Mouse (Mus musculus): ENCODE results near the gene Ndfip2. TPM values are rescaled to one million over a fixed set of nuclear protein-coding genes. Genes with fewer than 3 reads are reported as not detected.

The Ndfip2 gene
- total RNA-seq, 2 experiments from 2014 or later, result 113 to 114 TPM

DNA sequence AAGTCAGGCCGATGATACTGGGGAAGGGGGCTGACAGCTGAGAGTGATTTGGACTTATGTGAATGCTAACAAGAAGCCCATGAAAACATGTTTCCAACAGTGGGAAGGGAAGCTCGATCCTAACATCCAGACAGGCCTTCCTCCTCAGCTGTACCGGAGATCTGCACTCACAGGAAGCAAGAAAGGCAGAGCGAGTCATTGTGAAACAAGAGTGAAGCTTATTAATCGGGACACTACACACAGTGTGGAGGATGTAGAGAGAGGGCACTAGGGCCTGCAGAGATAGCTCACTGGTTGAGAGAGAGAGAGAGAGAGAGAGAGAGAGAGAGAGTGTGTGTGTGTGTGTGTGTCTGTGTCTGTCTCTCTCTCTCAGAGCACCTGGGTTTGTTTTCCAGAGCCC is 16.8 kb downstream of the Ndfip2 start:
- intact Hi-C loops (cut with DNase I), result no loop called here
- DNase-seq (ENCODE audit: low spot score in 2 of 2), result no peak

DNA sequence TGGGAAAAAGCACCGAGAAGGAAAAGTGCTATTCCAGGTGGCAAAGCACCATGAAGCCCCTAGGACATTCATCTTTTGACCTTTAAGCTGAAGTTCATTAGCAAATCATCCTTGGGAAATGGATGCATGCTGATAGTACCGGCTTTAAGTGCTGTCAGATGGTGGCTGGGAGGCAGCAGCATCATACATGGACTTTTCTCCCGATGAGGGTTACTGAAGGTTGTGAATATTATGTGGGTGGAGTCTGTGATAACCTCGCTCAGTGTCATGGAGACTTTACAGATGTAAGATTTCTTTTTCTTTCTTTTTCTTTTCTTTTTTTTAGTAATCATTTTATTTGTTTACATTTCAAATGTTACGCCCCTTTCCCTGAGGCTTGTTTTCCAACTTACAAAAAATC is 18.9 kb downstream of the Ndfip2 start:
- no peak for DNase-seq (ENCODE audit: low spot score in 2 of 2)
- intact Hi-C loops (cut with DNase I), result no loop called here

DNA sequence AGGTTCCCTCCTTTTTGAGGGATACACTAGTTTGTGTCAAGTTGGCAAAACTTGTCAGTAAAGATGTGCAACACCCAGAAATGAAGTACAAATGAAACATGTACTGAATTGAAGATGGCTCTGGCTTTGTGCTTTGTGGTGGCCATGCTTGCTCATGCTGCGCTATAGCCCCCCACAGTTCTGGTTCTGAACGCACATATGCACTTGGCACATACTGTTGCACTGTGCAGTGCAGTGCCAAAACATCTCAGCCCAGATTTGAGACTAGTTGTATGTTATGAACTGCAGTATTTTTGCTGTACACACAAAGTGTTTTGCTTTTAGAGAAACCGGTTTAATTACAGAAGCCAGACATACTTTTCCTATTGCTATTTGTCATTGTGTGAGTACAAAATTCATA is 25.7 kb downstream of the Ndfip2 start:
- no peak for DNase-seq (ENCODE audit: low spot score in 2 of 2)
- intact Hi-C loops (cut with DNase I), result no loop called here

DNA sequence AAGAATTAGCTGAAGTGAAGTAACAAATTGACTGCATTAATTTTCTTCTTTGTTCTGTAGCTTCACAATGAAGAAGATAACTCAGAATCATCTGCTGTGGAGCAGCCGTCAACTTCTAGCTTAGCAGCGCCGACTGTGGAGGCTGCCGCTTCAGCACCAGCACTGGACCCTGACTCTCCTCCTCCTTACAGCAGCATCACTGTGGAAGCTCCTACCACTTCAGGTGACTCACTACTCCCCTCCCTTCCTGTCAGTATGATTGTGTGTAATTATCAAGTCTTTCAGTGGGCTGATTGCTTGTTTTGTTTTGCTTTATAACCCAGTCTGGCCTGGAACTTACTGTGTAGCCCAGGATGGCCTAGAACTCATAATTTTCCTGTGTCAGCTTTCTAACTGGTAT is 29.2 kb downstream of the Ndfip2 start:
- no peak for DNase-seq (ENCODE audit: low spot score in 2 of 2)
- intact Hi-C loops (cut with DNase I), result no loop called here

DNA sequence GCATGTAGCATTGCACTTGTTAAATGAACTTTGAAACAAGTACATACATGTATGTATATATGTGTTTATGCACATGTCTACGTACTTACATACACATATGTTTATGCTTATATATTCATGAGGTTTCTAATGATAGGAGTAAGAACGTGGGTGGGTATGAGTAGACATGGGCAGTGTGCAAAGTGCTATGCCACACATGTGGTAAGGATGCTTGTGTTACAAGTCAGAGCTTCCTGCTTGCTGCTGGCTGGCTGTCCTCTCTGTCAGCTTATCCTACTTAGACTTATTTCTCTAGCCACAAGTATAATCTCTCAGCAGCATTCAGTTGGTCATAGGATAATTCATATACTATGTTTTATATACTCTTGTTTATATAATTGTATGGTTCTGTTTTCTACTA is 29.6 kb downstream of the Ndfip2 start:
- intact Hi-C loops (cut with DNase I), result no loop called here
- DNase-seq (ENCODE audit: low spot score in 2 of 2), result no peak

DNA sequence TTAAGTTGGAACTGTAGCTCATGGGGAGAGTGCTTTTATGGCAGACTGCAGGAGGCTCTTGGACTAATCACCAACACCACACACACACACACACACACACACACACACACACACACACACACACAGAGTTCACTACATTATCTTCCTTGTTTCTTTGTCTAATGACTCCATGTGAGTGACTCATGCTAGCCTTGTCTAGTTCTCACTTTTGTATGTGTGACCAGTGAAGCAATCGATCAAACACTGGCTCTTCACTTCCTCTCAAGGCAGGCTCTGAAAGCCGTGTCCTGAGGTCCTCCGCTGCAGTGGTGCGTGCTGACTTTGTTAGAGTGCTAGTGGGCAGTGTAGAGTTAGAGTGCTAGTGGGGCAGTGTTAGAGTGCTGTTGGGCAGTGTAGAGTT is 30.2 kb downstream of the Ndfip2 start:
- DNase-seq (ENCODE audit: low spot score in 2 of 2), result no peak

DNA sequence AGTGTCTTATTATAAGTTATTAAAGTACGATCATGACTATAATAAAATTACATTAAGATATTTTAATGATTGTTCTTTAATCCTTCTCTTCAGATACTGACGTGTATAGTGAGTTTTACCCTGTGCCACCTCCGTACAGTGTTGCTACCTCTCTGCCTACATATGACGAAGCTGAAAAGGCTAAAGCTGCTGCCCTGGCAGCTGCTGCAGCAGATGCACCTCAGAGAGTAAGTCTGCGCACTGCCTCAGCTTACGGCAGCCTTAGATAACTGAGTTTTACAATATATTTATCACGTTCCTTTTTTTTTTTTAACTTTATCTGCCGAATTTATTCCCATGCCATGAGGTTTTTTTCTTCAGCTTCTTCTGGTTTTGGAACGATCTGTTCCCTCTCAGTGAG is 33.8 kb downstream of the Ndfip2 start:
- intact Hi-C loops (cut with DNase I), result loop anchor here (5.0 kb wide), 1 partner anchor 35 kb away; the partner anchor contains the start of gene Ndfip2
- peak in 1 of 2 experiments; percentile 64 for DNase-seq (ENCODE audit: low spot score in 2 of 2)

More for the DNA sequence above, 30.2 kb downstream of the Ndfip2 start:
- intact Hi-C loops (cut with DNase I), result no loop called here

DNA sequence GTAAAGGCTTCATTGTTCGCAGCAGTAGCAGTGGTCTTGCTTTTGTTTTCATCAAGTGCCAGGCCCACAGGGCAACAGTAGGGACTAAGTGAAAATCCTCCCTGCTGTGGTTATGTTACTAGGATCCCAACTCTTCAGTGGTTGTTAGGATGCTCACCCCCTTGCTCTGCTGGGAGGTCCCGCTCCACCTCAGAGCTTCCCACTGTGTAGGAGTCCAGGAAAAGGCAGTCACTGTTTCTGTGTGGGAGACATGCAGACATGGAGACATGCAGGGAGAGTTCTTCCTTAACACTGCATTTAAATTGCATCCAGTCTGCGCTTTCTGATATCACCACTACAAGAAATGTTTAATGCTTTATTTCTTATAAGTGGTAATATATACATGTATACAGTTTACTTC is 35.4 kb downstream of the Ndfip2 start:
- intact Hi-C loops (cut with DNase I), result loop anchor here (2.0 to 5.0 kb wide), 2 partner anchors 36 to 117 kb away; partner anchors contain the start of genes Ndfip2 and Rbm26
- DNase-seq (ENCODE audit: low spot score in 2 of 2), result no peak

DNA sequence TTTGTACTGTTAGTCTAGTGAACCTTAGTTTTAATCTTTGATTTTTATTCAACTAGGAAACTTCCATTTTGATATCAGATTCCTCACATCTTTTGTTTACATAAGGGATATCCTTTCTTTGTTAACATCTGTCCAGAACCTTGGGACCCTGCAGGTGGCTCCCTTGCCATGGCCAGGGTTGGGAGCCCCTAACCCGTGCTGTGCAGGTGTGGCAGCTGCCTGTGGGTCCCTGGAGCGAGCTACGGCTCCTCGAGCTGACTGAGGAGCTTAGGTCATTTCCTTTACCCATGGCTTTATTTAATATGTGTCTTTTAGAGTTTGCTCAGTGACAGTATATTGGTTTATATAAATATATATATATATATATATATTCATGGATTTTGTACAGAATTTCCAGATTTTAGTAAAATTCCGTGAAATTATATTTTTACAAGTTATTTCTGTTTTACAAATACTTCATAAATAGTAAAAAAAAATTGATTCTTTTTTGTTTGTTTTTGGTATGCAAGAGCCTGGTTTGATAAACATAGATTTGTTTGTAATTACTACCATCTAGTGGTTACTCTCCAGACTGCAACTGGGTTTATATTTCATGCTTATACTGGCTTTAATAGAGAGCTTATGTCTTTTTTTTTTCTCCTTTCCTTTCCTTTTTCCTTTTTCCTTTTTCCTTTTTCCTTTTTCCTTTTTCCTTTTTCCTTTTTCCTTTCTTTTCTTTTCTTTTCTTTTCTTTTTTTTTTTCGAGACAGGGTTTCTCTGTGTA is 37.6 kb downstream of the Ndfip2 start:
- intact Hi-C loops (cut with DNase I), result loop anchor here (2.0 to 5.0 kb wide), 3 partner anchors 64 to 119 kb away; partner anchors contain the start of gene Rbm26
- peak in 1 of 2 experiments; percentile 69 for DNase-seq (ENCODE audit: low spot score in 2 of 2)

DNA sequence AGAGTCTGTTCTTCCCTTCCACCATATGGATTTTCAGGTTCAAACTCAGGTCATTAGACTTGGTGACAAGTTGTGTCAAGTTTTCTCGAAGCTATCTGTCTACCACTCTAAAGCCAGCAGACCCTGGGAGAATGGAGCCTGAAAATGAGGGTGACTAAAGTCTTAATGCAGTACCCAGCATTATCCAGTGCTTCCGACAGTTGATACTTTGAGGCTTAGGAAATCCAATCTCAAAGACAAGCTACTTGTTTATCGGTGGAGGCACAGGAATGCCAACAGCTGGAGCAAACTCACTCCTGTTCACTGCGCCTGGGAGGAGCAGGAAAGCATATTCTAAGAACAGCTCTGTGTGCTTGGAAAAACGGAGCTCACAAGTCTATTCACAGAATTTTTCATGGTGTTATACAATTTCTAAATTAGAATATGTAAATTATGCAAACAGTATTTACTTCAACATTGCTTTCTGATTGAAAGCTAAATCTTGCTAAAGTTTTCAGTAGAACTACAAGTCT is 41.4 kb downstream of the Ndfip2 start:
- intact Hi-C loops (cut with DNase I), result loop anchor here (5.0 kb wide), 1 partner anchor 67 kb away; no protein-coding TSS in a partner anchor
- DNase-seq (ENCODE audit: low spot score in 2 of 2), result no peak

DNA sequence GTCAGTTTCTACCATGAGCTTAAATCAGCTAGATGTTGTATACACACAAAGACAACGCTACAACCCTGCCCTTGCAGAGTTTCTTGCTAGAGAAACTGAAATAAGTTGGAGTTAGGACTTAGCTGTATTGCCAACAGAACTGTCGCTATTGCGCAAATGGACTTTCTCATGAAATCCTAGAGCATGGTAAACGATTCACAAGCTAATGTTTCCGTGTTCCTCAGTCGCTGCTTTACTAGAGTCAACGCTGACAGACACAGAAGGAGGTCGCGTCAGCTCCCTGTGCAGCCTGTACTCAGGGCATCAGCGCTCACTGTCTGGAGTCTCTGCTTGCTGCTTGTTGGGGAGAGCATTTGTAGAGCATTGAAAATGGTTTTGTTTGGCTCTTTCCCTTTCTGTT is 42.2 kb downstream of the Ndfip2 start:
- intact Hi-C loops (cut with DNase I), result no loop called here
- no peak for DNase-seq (ENCODE audit: low spot score in 2 of 2)

DNA sequence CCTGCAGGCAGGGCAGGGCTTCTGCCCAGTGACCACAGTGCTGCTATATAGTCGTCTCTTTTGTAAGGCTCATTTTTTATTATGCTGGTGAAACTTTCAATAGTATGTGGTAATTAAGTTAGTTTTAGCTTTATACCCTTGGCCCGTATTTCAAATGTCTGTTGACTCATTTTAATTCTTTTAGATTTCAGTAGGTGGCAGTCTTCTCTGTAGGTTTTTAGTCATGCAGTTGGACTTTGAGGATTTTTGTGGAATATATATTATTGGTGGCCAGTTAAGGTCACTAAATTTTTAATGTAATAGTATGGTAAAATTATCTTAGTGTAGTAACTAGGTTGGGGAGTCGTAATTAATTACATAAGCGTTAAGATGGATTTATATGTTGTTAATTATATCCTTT is 44.3 kb downstream of the Ndfip2 start:
- intact Hi-C loops (cut with DNase I), result no loop called here
- no peak for DNase-seq (ENCODE audit: low spot score in 2 of 2)

DNA sequence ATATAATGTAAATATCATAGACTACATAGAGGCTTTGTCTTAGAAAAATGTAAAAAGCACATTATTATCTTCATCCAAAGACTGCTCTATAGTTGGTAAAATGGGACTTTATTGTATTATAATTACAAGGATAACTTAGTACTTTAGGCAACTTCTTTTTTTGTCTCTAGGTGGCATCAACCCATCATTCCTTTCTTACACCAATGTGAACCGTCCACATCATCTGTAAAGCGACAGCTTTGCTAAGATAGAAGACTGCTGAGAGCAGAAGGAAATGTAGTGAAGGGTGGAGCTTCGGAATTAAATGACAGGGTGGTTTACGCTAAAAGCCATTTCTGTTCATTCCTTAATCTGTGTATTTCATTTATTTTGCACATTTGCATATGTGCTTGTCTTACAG is 49.3 kb downstream of the Ndfip2 start:
- intact Hi-C loops (cut with DNase I), result no loop called here
- no peak for DNase-seq (ENCODE audit: low spot score in 2 of 2)

DNA sequence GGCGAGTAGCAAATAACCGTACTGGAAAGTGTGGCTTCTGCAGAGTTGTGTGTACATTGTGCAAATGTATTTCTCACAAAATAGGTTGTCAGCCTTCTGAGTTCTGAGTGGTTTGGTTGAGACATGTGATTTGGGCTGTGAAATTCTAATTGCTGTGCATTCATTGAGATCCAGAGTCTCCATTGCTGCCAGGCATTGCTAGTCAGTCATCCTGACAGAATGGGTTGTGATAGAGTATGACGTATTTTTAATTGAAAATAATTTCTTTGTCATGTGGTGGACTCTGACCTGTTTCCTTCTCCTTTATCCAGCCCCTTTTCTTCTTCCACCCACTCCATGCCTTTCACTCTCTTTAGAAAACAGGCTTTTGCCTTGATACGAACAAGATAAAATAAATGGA is 54.0 kb downstream of the Ndfip2 start:
- intact Hi-C loops (cut with DNase I), result loop anchor here (5.0 kb wide), 2 partner anchors 585 to 610 kb away; partner anchors contain the start of gene Spry2
- DNase-seq (ENCODE audit: low spot score in 2 of 2), result no peak

DNA sequence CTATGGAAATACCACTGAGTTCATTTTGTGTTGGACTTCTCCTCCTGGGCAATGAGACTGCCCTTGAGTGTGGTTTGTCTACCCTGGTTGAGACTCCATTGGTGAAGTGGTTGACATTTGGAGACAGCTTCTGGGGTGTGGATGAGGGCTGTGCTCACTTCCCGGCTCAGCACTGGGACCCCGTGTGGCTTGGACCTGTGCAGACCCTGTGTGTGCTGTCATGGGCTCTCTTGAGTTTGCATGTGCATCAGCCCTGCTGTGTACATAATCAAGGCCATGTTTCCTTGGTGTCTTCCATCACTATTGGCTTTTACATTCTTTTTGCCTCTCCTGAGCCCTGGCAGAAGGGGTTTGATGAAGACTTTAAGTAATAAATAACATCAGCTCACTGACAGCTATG is 54.6 kb downstream of the Ndfip2 start:
- DNase-seq (ENCODE audit: low spot score in 2 of 2), result no peak
- intact Hi-C loops (cut with DNase I), result loop anchor here (5.0 kb wide), 2 partner anchors 584 to 609 kb away; partner anchors contain the start of gene Spry2

DNA sequence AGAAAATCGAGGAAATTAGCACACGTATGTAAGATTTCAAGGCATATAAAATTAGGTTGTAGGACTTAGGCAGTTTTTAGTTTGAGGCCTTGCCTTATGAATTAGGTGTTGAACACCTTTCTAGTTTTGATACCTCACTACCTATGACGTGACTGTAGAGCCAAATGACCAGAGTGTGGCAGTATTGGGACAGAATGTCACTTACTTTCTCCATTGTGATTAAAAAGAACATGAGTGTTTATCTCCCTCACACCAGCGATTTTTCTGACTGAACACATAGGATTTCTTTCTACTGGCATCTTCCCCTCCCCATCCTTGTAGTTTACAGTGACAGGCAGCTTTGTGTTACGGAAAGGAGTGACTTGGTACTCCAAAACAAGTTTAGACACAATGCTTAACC is 55.5 kb downstream of the Ndfip2 start:
- intact Hi-C loops (cut with DNase I), result loop anchor here (5.0 kb wide), 2 partner anchors 583 to 608 kb away; partner anchors contain the start of gene Spry2
- DNase-seq (ENCODE audit: low spot score in 2 of 2), result peak in 1 of 2 experiments; percentile 60

DNA sequence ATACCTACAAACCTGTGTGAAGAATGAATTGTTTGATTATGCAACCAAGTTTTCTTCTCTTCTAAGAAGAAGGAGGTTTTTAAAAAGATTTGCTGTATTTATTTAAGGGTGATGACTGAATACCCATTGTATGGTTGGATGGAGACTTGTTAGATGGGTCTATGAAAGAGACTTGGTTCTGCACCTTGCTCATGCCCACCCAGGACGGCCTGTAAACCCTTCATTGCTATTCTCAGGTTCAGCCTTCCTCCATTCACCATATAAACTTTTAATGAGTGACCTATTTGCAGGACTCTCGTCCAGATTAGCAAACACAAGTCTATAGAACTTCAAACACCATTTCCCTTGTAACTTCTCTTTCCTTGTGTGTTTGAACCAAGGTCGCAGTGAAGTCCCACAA is 63.3 kb downstream of the Ndfip2 start:
- no peak for DNase-seq (ENCODE audit: low spot score in 2 of 2)
- intact Hi-C loops (cut with DNase I), result loop anchor here (10.0 kb wide), 1 partner anchor 1183 kb away; no protein-coding TSS in a partner anchor

DNA sequence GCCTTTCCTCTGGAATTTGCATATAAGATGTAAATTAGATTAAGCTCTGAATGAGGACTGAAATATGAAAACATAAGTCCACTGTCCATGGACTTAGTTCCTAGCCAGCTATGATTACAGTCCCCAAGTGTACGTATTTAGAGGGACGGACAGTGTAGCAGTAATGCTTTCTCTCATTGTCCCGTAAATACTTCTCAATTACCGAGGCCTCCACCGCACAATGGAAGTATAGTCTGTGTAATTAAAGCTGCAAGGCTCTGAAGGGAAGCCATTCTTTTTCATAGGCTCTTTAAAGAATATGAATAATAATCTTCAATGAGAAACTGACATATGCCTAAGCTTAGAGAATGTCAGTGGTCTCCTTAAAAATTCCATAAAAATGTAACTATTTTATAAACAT is 64.5 kb downstream of the Ndfip2 start:
- no peak for DNase-seq (ENCODE audit: low spot score in 2 of 2)
- intact Hi-C loops (cut with DNase I), result loop anchor here (10.0 kb wide), 1 partner anchor 1182 kb away; no protein-coding TSS in a partner anchor

DNA sequence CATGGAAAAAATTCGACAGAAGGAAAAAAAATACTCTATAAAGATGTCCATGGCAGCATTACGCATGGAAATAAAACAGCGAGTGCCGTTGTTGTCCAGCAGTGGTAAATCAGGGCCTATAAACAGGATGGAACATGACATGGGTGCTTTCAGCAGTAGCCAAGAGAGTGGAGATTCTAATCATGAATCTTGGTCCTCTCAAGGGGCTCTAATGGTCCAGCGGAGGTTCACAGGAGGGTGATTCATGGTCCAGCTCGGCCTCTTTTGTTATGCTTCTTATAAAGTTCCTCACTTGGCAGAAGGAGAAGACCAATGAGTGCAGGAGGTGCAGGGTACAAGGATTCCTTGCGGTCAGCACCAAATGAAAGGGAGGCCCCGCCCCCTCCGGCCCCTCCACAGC is 65.1 kb downstream of the Ndfip2 start:
- intact Hi-C loops (cut with DNase I), result loop anchor here (10.0 kb wide), 1 partner anchor 1181 kb away; no protein-coding TSS in a partner anchor

DNA sequence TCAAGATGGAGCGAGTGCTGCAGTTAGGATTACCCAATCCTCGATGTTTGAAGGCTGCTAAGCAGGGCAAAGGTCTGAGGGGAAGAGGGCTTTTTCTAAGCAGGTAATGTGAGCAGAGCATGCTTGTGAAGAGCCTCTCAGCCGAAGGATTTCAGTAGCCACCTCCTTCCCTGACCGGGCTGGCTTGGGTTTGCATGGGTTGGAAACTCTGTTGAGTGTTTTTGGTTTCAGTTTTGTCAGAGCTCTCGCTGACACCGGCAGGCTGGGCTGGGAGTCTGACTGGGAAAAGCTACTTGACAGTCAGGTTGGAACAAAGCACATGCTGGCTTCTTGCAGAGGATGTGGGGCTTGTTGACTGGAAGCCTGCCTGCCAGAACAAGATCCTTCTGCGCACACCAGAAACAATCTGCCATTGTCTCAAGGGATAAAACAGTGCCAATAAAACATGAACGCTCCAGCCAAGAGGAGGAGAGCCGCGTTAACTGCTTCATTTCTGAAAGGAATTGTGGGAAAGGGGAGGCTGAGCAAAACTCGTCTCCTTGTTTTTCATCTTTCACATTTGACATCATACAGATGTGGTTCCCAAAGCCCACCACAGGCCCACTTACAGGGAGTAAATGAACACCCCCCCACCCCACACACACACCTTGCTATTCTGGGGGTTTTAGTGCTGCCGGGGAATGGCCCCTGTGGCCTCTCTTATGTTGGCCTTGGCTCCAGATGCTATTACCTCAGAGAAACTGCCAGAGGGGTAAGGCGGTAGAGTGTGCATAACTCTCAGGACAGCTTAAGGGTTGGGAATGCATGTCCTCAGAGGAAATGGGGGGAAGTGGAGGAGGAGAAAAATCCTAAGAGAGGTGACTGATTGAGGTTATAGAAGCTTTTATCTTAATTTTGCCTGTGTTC is 70.3 kb downstream of the Ndfip2 start:
- intact Hi-C loops (cut with DNase I), result loop anchor here (10.0 kb wide), 1 partner anchor 1176 kb away; no protein-coding TSS in a partner anchor
- DNase-seq (ENCODE audit: low spot score in 2 of 2), result peak; percentile 61 to 81

More for the DNA sequence above, 65.1 kb downstream of the Ndfip2 start:
- DNase-seq (ENCODE audit: low spot score in 2 of 2), result no peak

Data from left cerebral cortex, postnatal 25 days (tissue).